Mouse (Mus musculus): Measurements from ENCODE around the gene Adamts8. TPM values are rescaled to one million over a fixed set of nuclear protein-coding genes. Genes with fewer than 3 reads are reported as not detected.

Gene Adamts8
- polyA plus RNA-seq (2012; rRNA removed): 1.2 and 1.8 TPM in 2 replicates

GRCm38 (mm10) chr9:30942512-30943313 lies at the start of gene Adamts8:
Adamts8 (plus strand) TSS chr9:30942562.

GRCm38 (mm10) chr9:30922197-30922894 lies 20.0 kb upstream of the Adamts8 start, which contains the start of gene Adamts15:
Adamts15 (minus strand) TSS chr9:30922452.

Other genes starting within 250 kb of the Adamts8 start
- 3.9 and 8.0 TPM in 2 replicates for gene Adamts15, start 20.1 kb upstream of the Adamts8 start, polyA plus RNA-seq (2012; rRNA removed)
- 6.0 and 6.3 TPM in 2 replicates for gene Zbtb44, start 88.1 kb downstream of the Adamts8 start, polyA plus RNA-seq (2012; rRNA removed)
- gene St14, start 189.3 kb downstream of the Adamts8 start, polyA plus RNA-seq (2012; rRNA removed): 0.58 and 2.6 TPM in 2 replicates